Mouse (Mus musculus): ENCODE measurements around the gene Fgd3.
A peak's percentile ranks its signal among the peaks of the same experiment; 100 is the strongest.

Fgd3 gene

DNA sequence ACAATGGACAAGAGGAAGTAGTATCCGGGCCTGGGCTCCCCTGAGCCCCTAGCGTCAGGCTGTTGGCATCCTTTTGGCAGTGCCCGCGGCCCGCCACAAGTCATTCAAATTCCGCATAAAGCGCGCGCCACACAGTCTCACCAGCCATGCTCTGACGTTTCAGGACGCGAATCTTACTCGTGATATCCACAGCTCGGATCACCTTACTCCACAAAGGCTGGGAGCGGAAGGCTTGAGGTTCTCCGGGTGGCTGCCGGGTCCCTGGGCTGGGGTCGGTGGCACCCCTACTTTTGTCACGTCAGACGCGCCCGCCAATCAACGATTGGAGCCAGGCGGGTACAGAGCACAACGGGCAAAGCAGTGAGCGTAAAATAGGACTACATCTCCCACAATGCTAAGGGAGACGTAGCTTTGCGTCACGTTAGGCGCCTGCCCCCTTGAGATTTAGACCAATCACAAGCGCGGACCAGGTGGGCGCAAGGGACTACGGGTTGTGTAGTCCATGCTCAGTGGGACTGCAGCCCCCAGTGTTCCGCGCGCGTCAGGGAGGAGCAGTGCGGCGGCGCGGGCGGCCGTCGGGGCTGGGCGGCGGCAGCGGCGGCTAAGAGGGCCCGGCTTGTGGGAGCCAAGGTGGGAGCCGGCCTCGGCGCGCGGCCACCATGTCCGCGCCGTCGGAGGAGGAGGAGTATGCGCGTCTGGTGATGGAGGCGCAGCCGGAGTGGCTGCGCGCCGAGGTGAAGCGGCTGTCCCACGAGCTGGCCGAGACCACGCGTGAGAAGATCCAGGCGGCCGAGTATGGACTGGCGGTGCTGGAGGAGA, 21.1 kb upstream of the Fgd3 start, which contains the start of gene Bicd2:
Gene Bicd2 (plus strand): TSS at position 574 of the 819 bp plus-strand sequence.
- peak; percentile 96 for DNase-seq

DNA sequence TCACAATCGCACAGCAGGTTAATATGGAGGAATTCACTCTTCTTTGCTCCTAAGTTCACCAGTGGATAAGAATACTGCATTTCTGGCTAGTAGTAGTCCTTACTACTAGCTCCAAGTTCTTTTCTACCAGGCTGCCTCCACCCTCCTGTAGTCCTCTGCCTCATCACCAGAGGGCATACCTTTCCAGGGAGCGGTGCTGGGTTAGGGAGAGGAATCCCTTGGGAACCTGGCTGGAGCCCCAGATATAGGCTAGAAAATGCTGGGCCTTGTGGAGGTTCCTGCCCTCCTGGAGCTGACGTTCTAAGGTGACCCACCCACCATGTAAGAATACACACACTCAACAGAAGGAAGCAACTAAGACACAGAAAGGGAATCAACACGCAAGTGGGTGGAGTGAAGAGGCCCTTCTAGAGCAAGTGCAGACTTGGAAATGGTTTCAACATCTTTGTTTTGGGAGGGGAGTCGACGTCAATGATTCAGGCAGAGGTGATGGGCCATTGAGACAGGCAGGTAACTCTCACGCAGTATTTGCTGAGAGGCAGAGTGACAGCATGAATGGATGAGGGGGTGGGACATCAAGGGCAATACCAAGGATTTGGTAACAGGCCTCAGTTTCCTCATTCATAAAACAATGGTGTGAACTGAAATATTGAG, 18.9 kb upstream of the Fgd3 start:
- no peak for DNase-seq

DNA sequence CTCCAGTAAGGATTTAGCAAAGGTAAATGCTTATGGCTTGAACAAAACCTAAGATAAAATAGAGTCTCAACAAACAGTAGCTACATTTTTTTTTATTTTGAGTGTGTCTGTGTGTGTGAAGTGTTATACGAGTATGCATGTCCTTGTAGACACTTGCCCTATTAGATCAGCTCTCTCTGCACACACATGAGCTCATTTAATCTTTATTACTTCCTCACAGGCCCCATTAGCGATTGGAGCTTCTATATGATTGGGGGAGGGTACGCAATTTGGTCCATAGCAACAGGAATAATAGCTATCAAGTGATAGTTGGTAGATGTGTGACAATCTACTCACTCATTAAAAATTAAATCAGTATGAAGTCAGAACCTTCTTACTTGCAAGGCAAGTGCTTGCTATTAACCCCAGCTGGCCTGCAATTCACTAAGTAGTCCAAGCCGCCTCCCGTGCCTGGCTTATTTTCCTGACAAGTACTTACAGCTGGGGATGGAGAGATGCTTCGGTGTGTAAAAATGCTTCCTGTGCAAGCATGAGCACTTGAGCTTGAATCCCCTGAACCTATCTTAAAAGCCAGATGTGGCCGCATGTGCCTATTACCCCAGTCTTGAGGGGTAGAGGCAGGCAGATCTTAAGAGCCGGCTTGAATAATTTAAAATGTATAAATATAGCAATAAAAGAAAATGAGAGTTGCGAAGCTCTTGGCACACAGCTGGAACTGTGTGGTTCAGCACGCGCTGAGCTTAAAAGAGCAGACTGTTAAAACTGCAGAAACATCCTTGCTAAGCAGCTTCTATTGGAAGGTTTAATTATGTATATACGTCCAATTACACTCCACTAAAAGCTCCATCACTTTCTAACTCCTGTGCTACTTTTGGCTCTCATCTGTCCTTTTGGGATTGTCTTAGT, 15.2 kb upstream of the Fgd3 start:
- no peak for DNase-seq

DNA sequence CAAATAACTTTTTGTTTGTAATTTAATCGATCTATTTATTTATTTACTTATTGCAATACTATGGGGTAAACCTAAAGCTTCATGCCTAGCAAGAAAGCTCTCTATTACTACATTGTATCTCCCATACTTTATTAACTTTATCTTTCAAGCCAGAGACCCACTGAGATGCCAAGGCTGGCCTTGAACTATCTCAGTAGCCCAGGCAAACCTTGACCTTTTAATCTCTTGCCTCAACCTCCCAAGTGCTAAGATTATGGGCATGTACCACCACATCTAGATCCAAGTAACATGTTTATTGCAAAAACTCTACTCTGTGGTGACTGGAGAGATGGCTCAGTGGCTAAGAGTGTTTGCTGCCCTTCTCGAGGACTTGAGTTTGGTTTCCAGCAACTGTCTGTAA, 13.1 kb upstream of the Fgd3 start:
- DNase-seq, result no peak

DNA sequence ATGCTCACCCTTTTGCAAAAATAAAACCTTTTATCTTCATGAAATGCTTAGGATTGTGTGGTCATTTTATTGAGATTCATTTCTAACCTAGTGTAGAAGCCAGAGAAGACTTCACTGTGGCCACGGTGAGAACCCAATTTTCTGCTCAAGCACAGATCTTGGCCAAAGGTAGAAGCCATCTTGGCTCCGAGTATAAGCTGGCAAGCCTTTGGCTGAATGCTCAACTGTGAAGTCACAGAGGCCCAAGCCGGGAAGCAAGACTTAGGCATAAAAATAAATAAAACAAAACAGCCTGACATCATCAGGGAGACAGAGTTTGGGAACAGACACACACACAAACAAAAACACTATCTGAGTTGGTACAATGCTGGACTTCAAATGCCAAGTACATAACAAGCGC, 8.0 kb upstream of the Fgd3 start:
- peak; percentile 37 to 57 for DNase-seq

DNA sequence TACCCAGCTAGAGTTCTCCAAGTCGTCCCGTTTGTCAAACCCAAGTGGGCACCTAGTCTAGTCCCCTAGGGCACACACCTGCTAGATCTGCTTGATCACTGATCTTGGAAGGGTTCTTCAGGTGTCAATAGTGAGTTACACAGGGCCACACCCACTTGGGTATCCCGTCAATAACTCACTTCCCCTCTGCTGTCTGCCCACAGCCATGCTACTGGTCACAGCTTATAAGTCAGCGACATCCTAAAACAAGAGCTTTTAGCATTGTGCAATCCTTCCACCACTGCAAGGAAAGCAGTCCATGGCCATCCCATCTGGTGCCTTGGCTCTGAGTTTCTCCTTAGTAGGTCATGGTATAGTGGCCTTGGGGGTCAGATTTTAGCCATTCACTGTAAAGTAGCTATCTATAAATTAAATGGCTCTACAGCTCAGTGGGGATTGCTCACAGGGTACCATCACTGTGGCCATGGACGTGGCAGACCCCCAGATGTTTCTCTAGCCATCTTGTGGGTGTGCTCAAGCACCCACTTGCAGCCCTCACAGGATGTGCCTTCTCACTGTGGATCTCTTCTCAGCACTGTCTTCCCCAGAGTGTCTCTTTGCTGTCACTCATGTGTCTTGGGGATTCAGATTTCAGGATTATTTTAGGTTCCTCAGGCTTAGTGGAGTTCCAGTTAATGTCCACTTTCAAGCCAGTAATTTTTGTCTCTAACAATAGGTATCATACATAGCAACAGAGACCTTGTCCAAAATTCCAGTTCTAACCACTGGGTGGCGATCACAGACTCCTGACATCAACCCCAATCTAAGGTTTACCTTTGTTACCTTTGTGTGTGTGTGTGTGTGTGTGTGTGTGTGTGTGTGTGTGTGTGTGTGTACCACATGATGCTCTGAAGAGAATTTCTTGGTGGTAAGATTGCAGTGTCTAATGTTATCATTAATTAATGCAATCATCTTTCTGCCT, 6.4 kb upstream of the Fgd3 start:
- peak; percentile 79 to 84 for DNase-seq

DNA sequence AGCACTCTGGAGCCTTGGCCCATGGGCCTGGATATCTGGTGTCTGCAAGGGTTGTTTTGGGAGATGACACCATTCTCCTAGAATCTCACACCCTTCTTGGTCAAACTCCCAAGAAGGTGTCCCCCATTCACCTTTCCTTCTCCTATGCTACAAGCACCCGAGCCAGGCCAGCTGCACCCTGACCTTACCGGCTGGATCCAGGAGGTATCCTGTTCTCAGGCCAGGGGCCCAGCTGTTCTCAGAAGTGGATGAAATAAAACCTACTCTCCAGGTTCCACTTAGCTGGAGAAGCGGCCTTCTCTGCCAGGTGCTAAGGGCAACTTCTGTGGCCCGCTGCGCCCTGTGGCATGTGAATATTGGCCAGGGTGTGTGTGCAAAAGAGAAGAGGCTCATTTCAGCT, 4.8 kb upstream of the Fgd3 start:
- DNase-seq, result no peak

DNA sequence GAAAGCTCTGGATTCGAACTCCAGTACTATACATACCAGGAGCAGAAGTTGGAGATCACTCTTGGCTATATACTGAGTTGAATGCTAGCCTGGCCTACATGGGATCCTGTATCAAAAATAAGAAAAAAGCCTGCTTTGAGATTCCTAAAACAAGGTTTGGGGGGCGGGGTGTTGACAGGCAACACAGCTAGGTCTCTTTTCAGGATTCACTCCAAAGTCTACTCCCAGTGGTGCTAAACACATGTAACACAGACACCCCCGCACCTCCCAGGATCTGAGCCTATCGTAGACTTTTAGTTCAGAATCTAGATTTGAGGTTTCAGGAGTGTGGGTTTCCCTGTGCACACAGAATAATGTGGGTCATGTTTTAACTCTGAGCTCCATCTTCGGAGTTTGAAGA, 2.6 kb upstream of the Fgd3 start:
- no peak for DNase-seq

DNA sequence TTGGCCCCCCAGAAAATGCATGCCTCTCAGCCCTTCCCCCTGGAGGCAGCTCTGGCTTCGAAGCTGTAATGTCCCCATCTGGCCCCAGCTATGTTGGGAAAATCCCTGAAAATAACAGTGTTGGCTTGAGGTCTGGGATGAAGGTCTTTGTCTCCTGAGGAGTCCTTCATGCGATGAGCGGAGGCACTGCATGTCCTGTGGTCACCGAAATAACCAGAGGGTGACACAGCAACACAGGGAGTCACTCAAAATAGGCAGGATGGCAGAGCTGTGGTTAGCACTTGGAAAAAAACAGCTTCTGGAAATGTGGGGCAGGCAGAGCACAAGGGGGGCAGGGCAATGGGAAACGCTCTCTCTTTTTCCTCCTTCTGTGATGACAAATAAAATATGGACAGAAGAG, 2.1 kb upstream of the Fgd3 start:
- DNase-seq, result no peak

DNA sequence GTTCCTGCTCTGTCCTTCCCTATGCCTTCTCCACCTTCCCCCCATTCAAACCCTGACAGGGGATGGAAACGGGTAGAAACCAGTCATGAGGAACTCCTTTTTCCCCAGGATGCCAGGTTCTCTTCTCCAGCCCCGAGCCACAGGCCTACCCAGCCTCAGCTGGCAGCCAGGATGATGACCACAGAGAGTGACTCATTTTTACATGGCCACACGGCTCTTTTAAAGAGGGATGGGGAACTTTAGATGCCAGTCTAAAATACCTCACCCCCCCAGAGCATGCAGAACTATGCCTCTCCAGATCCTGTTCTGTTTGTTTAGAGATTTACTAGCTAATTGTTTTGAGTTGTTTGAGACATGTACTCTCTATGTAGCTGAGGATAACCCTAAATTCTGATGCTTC, 1.3 kb upstream of the Fgd3 start:
- no peak for DNase-seq

DNA sequence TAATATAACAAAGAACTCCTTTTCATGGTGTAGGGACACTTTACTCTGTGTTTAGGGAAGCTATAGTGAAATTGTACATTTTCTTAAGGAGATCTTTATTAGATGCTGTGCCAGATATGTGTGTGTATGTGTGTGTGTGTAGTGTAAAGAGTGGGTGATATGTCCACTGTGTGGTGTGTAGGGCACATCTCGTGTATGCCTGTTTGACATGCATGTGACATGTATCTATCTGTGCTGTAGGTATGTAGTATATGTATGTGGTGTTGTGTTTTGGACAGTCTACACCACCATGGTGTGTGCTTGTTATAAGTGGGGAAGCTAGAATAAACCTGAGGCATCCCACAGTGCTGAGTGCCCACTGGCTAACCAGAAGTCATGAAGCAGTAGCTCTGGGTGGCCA, 403 bp upstream of the Fgd3 start:
- no peak for DNase-seq

DNA sequence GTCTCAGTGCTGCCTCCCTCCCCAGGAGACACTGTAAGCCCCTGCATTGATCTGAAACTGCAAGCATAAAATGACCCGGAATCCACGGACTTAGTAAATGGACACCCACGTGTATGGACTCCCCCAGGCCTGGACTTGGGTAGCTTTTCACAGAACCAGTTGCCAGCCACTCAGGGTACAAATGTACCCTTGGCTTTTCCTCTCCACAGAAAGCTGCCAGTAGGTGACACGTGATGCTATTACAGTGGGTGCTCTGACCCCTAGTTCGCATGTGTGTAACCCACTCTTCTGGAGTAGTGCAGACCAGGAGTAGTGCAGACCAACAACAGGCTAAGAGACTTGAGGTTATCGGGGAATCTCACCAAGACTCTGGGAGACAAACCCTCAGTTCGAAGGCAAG, 2.2 kb downstream of the Fgd3 start:
- no peak for DNase-seq

DNA sequence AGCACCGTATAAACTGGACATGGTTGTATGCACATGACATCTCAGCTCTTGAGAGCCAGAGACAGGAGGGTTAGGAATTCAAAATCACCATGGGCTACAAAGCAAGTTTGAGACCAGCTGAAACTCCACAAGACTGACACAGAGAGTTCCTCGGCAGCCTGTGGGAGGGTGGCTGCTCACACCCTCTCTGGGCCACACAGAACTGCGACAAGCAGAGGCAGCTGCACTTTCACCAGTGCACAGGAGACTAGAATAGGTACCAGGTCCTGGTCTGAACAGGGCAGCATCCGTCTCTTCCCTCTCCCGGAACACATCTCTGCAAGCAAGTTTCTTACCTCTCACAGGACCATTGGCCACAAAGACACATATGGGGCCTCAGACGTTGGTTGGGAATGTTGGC, 2.6 kb downstream of the Fgd3 start:
- no peak for DNase-seq

DNA sequence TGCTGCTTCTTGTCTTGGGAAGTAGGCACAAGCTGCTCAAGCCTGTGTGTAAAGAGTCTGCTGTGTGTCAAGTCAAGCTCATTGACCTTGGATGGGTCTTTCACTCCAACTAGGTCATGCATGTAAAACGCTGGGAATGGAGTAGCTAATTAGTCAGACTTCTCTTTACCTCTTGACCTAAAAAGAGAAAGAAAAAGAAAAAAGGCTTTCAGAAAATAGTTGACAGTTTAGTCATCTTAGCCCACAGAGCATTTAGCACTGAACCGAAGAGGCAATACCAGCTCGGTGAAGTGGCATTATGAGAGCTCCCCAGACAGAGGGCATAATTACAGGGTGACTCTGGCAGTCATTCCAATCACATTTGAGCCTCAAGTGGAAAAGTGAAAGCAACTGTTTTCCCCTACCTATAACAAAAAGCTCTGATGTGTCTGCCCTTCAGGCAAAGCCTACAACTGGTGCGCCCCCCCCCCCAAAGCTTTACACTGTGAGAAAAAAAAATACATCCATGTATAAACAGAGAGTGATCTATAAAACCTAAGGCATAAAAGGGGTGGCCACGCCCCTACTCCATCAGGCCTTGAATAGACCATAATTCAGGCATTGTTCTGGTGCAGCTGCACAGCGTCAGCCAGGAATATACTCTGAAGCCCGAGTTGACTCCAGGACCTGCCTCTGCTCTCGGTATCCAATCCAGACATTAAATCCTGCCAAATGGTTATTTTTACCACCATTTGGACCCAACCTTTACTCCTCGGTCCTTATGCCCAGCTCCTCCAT, 3.5 kb downstream of the Fgd3 start:
- no peak for DNase-seq

DNA sequence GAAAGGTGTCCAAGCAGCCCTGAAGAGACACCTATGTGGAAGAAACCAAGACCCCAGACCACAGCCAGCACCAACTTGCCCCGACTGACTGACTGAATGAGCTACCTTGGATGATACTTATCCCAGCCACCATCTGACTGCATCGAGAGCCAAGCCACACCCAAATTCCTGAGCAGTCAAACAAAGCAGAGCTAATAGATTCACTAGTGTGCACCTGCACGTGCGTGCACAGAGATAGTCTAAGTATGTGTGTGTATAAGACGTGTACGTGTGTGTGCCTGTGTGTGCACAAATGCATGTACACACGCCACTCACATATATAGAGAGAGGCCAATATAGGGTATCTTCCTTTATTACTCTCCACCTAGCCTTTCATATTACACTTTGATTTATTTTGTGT, 8.5 kb downstream of the Fgd3 start:
- no peak for DNase-seq

DNA sequence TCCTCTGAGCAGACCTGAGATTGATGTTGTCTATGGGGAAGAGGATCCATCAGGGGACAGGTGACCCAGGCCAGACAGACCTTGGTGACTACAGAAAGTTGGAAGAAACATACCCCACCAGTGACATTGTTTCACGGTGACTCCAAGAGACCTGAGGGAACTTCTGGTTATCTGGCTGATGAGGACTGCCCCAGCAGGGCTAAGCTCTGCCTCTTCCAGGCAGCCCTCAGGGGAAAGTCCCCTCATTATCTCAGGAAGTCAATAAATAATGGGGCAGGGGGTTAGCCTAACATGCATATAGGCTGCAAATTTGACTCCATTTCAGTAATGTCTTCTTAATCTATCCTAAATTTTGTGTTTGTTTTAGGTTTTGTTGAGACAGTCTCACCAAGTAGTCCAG, 10.6 kb downstream of the Fgd3 start:
- DNase-seq, result no peak

DNA sequence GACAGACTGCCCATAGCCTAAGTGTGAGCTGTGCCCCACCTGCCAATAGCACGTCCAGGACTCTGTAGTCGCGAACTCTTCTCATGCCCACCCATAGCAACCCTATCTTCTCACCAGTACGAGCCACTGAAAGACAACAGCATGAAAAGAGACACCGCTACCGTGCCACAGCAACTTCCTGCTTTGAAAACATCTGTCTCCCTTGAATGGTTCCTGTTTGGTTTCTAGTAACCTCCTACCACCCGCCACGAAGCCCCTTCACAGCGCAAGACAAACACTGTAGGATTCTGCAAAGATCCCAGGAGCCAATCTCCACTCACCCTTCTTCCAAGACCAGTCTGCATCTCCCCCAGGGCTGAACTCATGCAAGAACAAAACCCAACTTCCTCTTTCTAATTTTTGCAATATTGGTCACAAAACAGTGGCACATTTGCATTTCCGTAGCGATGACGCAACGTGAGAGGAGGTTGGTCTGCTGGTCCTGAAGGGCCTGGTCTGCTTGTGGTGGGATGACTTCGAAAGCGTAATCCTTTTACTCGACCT, 11.2 kb downstream of the Fgd3 start:
- DNase-seq, result no peak

DNA sequence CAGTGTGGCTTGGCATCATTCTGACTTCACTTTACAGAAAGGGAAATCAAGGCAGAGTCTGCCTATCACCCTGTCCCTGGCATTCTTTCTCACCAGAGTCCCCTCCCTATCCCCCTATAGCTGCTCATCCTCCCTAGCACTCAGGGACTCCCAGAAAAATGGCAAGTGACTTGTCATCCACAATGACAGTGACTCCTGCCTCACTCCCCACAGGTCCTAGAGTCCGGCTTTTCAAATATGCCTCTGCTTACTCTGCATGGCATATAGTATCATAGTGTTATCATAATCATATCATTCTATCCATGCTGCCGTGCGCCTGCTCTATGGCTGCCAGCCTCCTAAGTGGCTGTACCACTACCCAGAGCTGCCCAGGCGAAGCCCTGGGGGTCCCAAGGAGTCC, 11.9 kb downstream of the Fgd3 start:
- DNase-seq, result no peak

DNA sequence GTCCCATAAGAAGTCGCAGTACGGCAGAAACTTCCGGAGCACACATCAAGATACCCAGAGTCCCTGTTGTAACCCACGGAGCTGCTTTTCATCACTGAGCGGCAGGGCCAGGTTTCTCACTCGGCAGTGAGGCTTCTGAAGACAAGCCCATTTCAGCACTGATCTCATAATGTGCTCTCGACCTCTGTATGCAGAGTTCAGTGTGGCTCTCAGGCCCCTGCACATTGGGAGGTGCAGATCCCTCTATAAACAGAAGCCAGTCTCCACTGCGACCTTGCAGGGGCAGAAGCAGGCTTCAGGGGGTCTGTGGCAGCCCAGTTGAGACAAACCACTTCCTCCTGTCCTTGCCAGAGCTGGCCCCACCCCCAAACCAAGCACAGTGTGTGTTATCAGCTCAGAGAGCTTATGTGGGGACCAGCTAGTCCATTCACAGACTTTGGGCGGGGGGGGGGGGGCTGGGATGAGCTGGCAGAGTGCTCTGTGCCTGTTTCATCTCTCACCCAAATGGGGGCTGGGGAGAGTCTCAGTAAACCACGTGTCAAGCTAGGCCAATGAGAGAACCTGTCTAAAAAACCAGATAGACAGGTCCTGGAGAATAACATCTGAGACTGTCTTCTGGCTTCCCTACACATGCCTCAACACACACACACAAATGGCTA, 12.7 kb downstream of the Fgd3 start:
- DNase-seq, result no peak

DNA sequence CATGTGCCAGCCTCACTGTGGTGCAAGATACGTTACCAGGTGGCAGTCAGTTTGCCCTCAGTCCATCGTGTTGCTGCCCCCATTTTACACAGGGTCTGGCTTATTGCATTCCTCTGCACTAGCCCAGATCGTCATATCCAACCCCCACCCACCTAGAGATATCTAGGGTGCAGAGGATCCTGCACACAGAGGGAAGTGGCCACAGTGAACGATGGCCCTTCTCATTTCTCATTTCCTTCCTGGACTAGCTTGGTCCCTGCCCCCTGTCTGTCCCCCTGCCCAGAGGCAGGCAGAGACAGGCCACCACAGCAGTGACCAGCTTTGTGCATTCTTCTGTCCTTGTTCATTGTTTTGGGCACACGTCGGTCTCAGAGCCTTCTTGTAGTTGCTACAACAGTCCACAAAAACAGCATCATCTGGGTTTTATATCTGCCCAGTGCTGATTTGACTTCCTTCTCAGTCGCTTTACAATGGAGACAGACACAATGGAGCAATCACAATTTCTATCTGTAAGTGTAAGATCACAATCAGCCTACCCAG, 13.3 kb downstream of the Fgd3 start:
- no peak for DNase-seq

All from cerebellum, postnatal 14 days (tissue).